Mouse (Mus musculus) adipocyte (in vitro differentiated cells): ENCODE data around the gene Adgrl1.

ENCODE experiments used
- DNase-seq: peaks from one replicate; pipeline ENCODE4 v3.0.0-alpha.2; 2016; ENCODE audit warnings: low spot score

The Adgrl1 gene

GRCm38 (mm10) chr8:83901566-83902485 lies 1.9 kb downstream of the Adgrl1 start:
- no peak for DNase-seq

- DNase-seq: no peak
Measured at GRCm38 (mm10) chr8:83902961-83903666, 3.2 kb downstream of the Adgrl1 start.

- no peak for DNase-seq
Measured at GRCm38 (mm10) chr8:83908583-83908982, 8.7 kb downstream of the Adgrl1 start.

GRCm38 (mm10) chr8:83909311-83909710 lies 9.4 kb downstream of the Adgrl1 start:
- DNase-seq: no peak

GRCm38 (mm10) chr8:83911809-83912731 lies 12.2 kb downstream of the Adgrl1 start:
- no peak for DNase-seq

GRCm38 (mm10) chr8:83914232-83914631 lies 14.3 kb downstream of the Adgrl1 start:
- no peak for DNase-seq

GRCm38 (mm10) chr8:83914860-83915259 lies 15.0 kb downstream of the Adgrl1 start:
- no peak for DNase-seq

- DNase-seq: no peak
Measured at GRCm38 (mm10) chr8:83916015-83916414, 16.1 kb downstream of the Adgrl1 start.

- no peak for DNase-seq
Measured at GRCm38 (mm10) chr8:83917566-83917965, 17.7 kb downstream of the Adgrl1 start.

GRCm38 (mm10) chr8:83921558-83921957 lies 21.7 kb downstream of the Adgrl1 start:
- DNase-seq: peak; percentile 85

- no peak for DNase-seq
Measured at GRCm38 (mm10) chr8:83922727-83923126, 22.8 kb downstream of the Adgrl1 start.

- DNase-seq: no peak
Measured at GRCm38 (mm10) chr8:83924585-83924984, 24.7 kb downstream of the Adgrl1 start.

GRCm38 (mm10) chr8:83926266-83926665 lies 26.4 kb downstream of the Adgrl1 start:
- no peak for DNase-seq

- no peak for DNase-seq
Measured at GRCm38 (mm10) chr8:83934222-83934621, 34.3 kb downstream of the Adgrl1 start.

GRCm38 (mm10) chr8:83934994-83935393 lies 35.1 kb downstream of the Adgrl1 start:
- no peak for DNase-seq

GRCm38 (mm10) chr8:83935435-83935834 lies 35.5 kb downstream of the Adgrl1 start:
- DNase-seq: no peak

GRCm38 (mm10) chr8:83937645-83938044 lies 37.7 kb downstream of the Adgrl1 start:
- no peak for DNase-seq

- DNase-seq: no peak
Measured at GRCm38 (mm10) chr8:83938330-83938729, 38.4 kb downstream of the Adgrl1 start.

GRCm38 (mm10) chr8:83941066-83941677 lies 41.3 kb downstream of the Adgrl1 start:
- DNase-seq: no peak

GRCm38 (mm10) chr8:83942446-83942845 lies 42.5 kb downstream of the Adgrl1 start:
- DNase-seq: no peak

GRCm38 (mm10) chr8:83945540-83945939 lies 45.6 kb downstream of the Adgrl1 start:
- no peak for DNase-seq

- DNase-seq: no peak
Measured at GRCm38 (mm10) chr8:83954749-83955105, 54.8 kb downstream of the Adgrl1 start.
